Mouse (Mus musculus): Measurements from ENCODE around the gene Emc3.

The Emc3 gene

DNA sequence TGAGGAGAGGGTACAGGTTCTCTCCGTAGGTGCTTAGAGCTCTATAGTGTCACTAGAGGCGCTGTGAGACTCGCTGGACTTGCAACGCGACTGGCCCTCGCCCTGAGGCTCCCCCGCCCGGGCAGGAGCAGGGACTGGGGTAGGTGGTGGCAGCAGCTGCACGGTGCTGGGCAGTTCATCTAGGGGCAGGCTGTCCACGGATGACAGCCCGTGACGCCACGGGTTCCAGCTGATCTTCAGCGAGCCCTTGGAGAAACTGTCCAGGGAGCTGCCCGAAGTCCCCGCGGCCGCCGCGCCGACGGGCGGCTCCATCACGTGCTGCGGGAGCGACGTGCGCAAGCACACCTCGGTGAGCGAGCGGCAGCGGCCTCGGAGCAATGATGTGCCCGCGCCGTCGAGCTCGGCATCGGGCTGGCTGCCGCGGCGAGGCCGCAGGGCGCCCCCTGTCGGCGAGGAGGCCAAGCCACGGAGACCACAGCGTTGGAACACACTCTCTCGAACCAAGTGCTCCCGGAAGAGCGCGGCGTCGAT, 37.1 kb downstream of the Emc3 start:
- DNase-seq, result peak; percentile 88

DNA sequence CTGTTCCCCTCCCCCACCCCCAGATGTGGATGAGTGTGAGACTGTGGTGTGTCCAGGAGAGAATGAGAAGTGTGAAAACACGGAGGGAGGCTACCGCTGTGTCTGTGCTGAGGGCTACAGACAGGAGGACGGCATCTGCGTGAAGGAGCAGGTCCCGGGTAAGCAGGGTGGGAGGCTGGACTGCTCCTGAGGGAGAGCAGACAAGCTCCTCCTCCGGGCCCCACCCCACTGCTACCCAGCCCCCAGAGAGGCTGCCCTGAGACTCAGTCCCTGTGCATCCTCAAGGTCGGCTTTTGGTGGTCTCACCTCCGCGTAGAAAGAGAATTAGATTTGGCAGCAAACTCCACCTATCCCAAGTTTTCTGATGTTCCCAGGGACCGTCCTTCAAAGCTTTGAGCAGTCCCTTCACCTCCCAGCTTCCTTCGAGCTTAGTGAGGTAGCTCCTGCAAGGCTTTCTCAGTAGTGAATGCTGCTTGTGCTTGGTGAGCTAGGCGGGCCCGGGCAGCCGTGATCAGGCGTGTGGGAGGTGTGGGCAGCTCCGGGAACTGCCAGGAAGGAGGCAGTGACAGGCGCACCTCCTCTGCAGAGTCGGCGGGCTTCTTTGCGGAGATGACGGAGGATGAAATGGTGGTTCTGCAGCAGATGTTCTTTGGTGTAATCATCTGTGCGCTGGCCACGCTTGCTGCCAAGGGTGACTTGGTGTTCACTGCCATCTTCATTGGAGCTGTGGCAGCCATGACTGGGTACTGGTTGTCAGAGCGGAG, 39.2 kb downstream of the Emc3 start:
- DNase-seq, result no peak

DNA sequence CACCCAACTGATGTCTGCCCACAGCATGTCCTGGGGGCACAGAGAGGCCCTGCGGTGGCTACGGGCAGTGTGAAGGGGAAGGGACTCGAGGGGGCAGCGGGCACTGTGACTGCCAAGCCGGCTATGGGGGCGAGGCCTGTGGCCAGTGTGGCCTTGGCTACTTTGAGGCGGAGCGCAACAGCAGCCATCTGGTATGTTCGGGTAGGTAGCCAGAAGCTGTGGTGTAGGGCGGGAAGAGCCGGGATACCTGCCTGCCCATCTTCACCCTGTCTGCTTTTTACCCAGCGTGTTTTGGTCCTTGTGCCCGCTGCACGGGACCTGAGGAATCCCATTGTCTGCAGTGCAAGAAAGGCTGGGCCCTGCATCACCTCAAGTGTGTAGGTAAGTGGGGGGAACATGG, 42.0 kb downstream of the Emc3 start:
- DNase-seq, result no peak

DNA sequence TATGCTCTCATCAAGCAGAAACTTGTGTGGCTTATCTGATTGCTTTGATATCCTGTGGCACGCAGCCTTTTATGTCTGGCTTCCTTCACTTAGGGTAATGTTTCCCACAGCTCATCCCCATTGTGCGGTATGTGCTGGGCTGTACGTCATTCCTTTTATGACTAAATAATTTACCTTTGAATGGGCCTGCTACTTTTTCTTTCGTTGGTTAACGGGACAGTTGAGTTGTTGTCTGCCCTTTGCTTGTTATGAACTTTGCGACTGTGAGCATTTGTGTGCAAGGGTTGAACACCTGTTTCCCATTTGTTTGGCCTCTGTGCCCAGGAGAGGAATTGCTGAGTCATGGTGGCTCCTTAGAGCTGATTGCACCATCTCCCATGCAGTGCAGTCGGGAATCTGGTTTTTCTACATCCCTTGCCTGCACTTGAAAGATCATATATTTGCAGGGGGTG, 44.3 kb downstream of the Emc3 start:
- peak; percentile 33 for DNase-seq

DNA sequence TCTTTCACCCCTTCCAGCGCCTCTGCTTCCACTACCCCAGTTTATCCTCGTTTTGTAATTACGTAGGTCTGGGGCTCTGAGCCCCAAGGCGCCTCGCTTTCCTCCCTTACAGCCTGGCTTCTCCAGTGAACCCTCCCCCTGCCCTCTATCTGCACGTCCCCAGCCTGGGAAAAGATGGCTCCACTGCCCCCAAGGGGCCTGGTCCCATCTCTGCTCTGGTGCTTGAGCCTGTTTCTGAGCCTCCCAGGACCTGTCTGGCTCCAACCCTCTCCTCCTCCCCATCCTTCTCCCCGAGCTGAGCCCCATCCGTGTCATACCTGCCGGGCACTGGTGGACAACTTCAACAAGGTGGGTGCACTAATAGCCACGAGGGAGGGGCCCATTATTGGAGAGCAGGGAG, 47.7 kb downstream of the Emc3 start:
- no peak for DNase-seq

DNA sequence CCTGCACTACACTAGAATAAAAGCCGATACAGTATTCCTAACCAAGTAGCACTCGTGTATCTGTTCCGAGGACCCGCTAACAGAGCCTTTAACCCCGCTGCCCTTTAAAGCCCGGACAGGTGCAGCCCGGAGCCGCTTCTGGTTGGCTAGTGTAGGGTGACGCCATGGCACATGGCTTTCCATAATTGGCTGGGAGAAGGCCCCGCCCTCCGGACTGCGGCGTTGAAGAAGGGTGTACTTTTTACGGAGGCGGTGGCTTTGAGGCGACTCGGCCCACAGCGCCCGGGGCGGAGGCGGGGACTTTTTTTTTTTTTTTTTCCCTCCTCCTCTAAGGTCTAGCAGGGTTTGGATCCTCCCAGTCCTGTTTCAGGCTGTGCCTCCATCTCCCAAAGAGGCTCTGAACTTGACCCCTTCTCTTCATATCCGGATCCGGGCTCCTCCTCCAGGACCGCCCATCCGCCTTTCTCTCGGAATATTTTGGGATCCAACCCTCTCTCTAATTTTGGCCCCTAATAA, 48.3 kb downstream of the Emc3 start, which contains the start of gene Creld1:
Gene Creld1, plus strand, starts transcription at position 198 of the 516 bp plus-strand sequence.
- DNase-seq, result peak; percentile 91

DNA sequence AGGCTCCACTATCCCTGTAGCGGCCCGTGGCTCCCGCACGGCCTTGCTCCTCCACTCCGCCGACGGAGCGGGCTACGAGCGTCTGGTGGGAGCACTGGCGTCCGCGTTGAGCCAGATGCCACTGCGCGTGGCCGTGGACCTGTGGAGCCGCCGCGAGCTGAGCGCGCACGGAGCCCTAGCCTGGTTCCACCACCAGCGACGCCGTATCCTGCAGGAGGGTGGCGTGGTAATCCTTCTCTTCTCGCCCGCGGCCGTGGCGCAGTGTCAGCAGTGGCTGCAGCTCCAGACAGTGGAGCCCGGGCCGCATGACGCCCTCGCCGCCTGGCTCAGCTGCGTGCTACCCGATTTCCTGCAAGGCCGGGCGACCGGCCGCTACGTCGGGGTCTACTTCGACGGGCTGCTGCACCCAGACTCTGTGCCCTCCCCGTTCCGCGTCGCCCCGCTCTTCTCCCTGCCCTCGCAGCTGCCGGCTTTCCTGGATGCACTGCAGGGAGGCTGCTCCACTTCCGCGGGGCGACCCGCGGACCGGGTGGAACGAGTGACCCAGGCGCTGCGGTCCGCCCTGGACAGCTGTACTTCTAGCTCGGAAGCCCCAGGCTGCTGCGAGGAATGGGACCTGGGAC, 48.9 kb downstream of the Emc3 start:
- DNase-seq, result peak; percentile 39

DNA sequence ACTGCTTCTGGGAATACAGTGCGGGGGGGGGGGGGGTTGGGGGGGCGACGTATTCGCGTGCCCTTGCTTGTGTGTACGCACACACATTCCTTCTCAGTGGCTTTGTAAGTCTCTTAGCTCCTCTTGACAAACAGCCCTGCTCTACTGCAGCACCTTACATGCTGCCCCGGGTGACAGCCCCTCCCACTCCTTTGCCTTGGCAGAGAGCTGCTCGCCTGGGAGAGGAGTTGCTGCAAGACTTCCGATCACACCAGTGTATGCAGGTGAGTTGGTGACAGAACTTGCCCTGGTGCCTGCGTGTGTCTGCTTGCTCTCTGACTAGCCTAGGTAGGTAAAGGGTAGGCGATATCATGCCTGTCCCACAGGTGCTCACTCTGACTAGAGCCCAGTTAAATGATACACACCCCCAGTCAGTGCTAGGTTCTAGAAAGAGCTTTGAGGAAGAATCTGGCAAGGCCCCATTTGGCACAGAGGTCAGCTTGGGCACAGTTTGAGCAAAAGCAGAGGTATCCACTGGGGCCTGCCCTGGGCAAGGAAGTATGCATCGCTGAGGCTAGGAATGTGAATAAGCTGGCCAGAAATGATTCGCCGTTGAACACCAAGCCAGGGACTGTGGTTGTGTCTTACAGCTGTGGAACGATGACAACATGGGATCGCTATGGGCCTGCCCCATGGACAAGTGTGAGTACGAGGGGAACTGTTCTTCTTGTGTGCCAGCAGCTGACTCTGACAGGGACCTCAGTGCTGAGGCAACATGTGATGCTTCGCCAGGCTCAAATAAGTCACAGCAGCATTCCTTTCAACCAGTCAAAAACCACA, 50.7 kb downstream of the Emc3 start:
- DNase-seq, result no peak

DNA sequence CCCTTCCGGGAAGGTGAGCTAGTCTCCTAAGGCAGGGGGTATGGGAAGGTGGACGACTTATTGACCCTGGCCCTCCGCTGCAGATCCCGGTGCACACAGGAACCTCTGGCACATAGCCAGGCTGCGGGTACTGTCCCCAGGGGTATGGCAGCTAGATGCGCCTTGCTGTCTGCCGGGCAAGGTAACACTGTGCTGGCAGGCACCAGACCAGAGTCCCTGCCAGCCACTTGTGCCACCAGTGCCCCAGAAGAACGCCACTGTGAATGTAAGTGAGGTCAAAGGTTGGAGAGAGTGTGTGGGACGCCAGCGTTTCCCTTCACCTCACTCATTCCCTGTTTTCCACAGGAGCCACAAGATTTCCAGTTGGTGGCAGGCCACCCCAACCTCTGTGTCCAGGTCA, 52.5 kb downstream of the Emc3 start:
- no peak for DNase-seq

DNA sequence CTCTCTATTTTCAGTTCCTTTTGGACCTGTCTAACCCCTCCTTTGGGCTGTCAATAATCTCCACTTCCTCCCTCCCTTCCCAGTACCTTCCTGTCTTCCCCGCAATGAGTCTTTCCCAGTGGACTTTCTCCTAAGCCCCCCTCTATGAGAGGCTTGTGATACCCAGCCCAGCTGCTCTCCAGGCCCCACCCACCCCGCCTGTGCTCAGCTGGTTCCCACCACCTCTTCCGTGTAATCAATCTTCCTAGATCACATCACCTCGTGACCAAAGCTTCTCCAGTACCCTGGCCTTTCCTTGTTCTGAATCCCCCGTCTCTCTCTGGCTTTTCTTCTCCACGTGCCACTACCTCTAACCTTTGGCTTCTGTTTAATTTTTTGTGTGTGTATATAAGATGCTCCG, 54.1 kb downstream of the Emc3 start:
- DNase-seq, result no peak

DNA sequence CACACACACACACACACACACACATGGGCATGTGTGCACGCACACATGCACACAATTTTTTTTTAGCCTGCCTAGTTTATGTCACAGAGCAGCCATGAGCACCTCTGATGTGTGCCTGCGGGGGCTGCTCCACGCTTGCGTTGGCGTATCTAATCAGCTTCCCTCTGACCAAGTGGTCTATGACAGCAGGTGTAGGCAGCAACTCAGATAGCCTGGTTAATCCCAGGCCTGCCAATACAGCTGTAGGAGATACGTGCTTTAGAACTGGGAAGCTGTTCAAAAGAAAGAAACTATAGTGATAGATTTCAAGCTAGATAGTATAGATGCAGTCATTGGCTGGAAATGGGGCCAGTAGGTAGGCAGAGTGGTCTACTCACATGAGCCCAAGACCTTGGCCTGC, 57.7 kb downstream of the Emc3 start:
- no peak for DNase-seq

DNA sequence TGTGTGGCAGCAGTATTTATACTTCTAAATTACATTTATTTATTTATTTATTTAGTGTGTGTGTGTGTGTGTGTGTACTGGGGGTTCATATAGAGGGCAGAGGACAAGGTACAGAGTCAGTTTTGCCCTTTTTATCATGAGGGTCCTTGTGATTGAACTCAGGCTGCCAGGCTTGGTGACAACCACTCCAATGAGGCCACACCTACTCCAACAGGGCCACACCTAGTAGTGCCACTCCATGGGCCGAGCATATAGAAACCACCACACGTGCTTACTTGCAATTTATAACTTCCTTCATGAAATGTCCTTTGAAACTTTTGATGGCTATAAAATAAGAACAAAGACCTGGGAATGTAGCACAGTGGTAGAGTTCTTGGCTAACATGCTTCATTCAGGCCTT, 58.2 kb downstream of the Emc3 start:
- no peak for DNase-seq

DNA sequence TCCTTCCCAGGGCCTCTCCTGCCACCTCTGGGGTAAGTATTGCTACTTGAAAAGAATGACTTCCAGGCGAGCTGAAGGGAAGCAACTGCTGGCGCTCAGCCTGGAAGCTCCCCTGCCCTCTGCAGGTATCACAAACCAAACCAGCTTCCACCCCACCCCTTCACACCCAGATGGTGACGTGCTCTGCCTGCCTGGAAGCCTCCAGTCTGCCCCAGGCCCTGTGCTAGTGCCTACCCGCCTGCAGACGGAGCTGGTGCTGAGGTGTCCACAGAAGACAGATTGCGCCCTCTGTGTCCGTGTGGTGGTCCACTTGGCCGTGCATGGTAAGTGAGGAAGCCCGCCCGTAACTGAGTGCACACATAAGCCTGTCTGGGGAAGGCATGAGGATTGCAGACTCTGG, 59.4 kb downstream of the Emc3 start:
- DNase-seq, result no peak

DNA sequence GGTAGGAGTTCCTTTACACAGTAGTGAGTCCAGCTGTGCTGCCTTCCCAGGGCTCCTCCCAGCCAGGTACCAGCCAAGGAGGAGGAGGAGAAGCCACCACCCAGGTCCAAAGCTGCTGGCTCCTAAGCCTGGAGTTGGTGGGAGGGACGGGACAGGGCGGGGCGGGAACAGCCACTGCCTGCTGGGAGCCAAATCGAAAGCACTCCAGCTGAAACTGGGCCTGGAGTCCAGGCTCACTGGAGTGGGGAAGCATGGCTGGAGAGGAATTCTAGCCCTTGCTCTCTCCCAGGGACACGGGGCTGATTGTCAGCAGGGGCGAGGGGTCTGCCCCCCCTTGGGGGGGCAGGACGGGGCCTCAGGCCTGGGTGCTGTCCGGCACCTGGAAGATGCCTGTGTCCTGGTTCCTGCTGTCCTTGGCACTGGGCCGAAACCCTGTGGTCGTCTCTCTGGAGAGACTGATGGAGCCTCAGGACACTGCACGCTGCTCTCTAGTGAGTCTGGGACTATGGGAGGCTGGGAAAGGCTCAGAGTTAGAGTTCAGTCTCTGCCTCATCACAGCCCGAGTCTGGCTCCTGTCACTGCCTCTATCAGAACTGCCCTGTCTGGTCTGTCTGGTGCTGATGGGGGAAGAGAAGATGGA, 60.0 kb downstream of the Emc3 start, which contains the start of gene Il17rc:
Gene Il17rc, plus strand, starts transcription at position 131 of the 640 bp plus-strand sequence.
- no peak for DNase-seq

DNA sequence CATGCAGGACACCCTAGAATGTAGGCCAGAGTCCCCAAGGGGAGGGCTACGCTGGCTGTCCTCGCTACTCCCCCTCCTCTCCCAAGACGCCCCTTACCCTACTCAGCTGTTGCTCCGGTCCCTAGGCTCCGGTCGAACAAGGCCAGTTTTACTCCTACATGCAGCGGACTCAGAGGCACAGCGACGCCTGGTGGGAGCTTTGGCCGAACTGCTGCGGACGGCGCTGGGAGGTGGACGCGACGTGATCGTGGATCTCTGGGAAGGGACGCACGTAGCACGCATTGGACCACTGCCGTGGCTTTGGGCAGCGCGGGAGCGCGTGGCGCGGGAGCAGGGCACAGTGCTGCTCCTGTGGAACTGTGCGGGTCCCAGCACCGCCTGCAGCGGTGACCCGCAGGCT, 62.0 kb downstream of the Emc3 start:
- DNase-seq, result peak; percentile 72

DNA sequence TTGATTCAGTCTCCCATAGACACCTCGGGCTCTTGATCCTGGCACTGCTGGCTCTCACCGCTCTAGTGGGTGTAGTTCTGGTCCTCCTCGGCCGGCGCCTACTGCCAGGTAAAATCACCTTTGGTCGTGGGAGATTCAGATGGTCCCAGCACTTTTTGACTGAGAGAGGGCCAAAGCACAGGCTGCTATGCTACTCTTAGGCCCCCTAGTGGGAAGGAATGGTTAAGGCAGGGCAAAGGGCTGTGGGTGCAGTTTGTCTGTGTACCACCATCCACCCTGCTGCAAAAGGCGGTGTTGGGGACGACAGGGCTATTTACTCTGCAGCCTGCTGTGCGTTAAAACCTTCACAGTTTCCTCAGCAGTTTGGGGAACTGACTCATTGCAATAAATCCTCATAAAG, 62.4 kb downstream of the Emc3 start:
- DNase-seq, result peak; percentile 86

DNA sequence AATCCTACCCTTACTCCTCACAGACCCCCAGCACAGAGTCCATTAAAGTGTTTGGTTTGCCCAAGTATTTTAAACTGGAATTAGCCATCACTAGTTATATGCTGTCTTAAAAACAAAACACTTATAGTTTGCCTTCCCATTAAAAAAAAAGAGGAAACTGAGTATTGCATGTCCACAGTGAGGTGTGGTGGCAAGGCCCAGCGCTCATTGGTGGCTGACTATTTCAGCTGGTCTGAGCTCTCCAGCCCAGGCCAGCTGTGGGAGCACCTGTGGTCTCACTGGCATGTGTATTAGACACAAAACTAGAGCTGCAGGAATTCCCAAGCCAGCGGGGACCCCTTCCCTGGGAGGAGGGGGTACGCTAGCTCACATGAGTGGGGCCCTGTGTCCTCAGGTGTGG, 62.9 kb downstream of the Emc3 start:
- no peak for DNase-seq

DNA sequence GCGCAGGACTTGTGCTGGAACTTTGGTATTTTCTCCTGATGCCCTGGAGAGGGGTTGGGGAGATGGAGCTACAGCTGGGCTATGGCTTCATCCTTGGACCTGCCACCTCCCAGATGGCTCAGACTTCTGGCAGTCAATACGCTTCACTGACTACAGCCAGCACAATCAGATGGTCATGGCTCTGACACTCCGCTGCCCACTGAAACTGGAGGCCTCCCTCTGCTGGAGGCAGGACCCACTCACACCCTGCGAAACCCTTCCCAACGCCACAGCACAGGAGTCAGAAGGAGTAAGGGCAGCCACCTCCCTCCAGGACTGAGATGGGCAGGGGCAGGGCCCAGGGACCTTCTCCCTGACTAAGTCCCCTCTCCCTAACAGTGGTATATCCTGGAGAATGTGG, 65.8 kb downstream of the Emc3 start:
- no peak for DNase-seq
